Comparison of ENCODE assay signal across 10 mouse cellular contexts in the genomic region with DNA sequence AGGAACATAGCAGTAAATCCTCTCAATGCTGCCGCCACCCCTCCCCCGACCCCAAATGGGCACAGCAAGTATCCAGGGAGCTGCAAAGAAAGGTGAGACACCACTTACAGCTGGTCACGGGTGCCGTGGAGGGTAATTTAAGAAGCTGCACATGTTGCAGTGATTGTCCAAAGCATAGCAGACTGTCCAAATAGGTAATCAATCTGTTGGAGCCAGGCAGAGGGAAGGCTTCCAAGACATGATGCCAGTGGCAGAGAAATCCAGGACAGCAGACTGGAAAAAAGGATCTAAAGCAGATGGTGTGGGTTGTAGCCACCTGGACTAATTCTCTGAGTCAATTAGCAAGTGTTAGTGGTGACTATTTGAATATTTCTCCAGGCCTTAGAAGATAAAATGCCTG.
DNase-seq lines count a peak whose midpoint lies in the region; ATAC-seq and TF ChIP-seq lines count a peak whose summit lies in the region.
"Had no signal": no experiment of that assay in that cellular context is flagged by ENCODE, and none has a peak within 500 bp of the region (broad histone marks: within the 10 kb centered on the region; RNA-seq: fewer than 3 reads in every experiment).

No protein-coding gene starts in this region.

- H3K4me2 ChIP-seq in hindbrain, embryonic 12.5 days (replicated peaks): no peak overlapping the region
- H3K4me2 ChIP-seq in forebrain, postnatal 0 days (ENCODE audit: low read depth): no peak overlapping the region
- H3K4me2 ChIP-seq in neural tube, embryonic 13.5 days: no peak overlapping the region
- H3K4me2 ChIP-seq: liver, embryonic 11.5 days had no signal

- H3K4me3 ChIP-seq in hindbrain, embryonic 10.5 days: no peak overlapping the region
- H3K4me3 ChIP-seq in hindbrain, embryonic 12.5 days: no peak overlapping the region
- H3K4me3 ChIP-seq in cerebellum, adult 2 months (replicated peaks; ENCODE audit: insufficient read depth, low read depth, low read length): no peak overlapping the region
- H3K4me3 ChIP-seq in forebrain, postnatal 0 days (ENCODE audit: low read depth, low read length): no peak overlapping the region
- no peak overlapping the region for H3K4me3 ChIP-seq in neural tube, embryonic 13.5 days
- H3K4me3 ChIP-seq: midbrain, embryonic 10.5 days had no signal

- WGBS in hindbrain, embryonic 10.5 days: 76% methylated on average over 4 of the region's 4 CpGs
- 70% methylated on average over 4 of the region's 4 CpGs for WGBS in hindbrain, embryonic 12.5 days
- 2% methylated on average over 4 of the region's 4 CpGs for WGBS in cerebellum, adult 2 months
- WGBS in forebrain, postnatal 0 days: 54% methylated on average over 4 of the region's 4 CpGs
- WGBS in neural tube, embryonic 13.5 days: 43% methylated on average over 4 of the region's 4 CpGs

- no peak overlapping the region for H3K27ac ChIP-seq in hindbrain, embryonic 10.5 days
- H3K27ac ChIP-seq in hindbrain, embryonic 12.5 days: no peak overlapping the region
- H3K27ac ChIP-seq in cerebellum, adult 2 months (ENCODE audit: insufficient read depth, low read length): no peak overlapping the region
- H3K27ac ChIP-seq in forebrain, postnatal 0 days (ENCODE audit: low read depth, low read length): no peak overlapping the region
- H3K27ac ChIP-seq in neural tube, embryonic 13.5 days (replicated peaks): no peak overlapping the region
- H3K27ac ChIP-seq: midbrain, embryonic 10.5 days had no signal

- H3K36me3 ChIP-seq in hindbrain, embryonic 10.5 days: no peaks in the 10 kb centered on the region
- no peaks in the 10 kb centered on the region for H3K36me3 ChIP-seq in hindbrain, embryonic 12.5 days
- no peaks in the 10 kb centered on the region for H3K36me3 ChIP-seq in forebrain, postnatal 0 days (ENCODE audit: insufficient read depth)
- no peaks in the 10 kb centered on the region for H3K36me3 ChIP-seq in neural tube, embryonic 13.5 days
- H3K36me3 ChIP-seq: midbrain, embryonic 10.5 days had no signal

- no peak overlapping the region for H3K9ac ChIP-seq in hindbrain, embryonic 12.5 days
- no peak overlapping the region for H3K9ac ChIP-seq in forebrain, postnatal 0 days
- no peak overlapping the region for H3K9ac ChIP-seq in neural tube, embryonic 13.5 days

- TF ChIP-seq CTCF in cerebellum, adult 2 months (IDR thresholded peaks at IDR 0.05; ENCODE audit: borderline replicate concordance, insufficient read depth, low read depth, low read length): no peak
- no peak for TF ChIP-seq CTCF in forebrain, postnatal 0 days (IDR thresholded peaks at IDR 0.05; ENCODE audit: low read depth)

- no peaks in the 10 kb centered on the region for H3K4me1 ChIP-seq in hindbrain, embryonic 10.5 days (replicated peaks)
- H3K4me1 ChIP-seq in hindbrain, embryonic 12.5 days: no peaks in the 10 kb centered on the region
- peaks cover 2% of the 10 kb centered on the region; the same call in 1 of the 2 replicates for H3K4me1 ChIP-seq in cerebellum, adult 2 months (ENCODE audit: control insufficient read depth, insufficient read depth, low read length)
- no peaks in the 10 kb centered on the region for H3K4me1 ChIP-seq in forebrain, postnatal 0 days (ENCODE audit: insufficient read depth)
- H3K4me1 ChIP-seq in neural tube, embryonic 13.5 days (replicated peaks): peaks cover 4% of the 10 kb centered on the region; the same call in 1 of the 2 replicates
- H3K4me1 ChIP-seq: midbrain, embryonic 10.5 days had no signal

- no peak for TF ChIP-seq POLR2A in cerebellum, adult 2 months (IDR thresholded peaks at IDR 0.05; ENCODE audit: borderline replicate concordance, insufficient read depth, low read length)

- no peaks in the 10 kb centered on the region for H3K9me3 ChIP-seq in hindbrain, embryonic 10.5 days
- H3K9me3 ChIP-seq in hindbrain, embryonic 12.5 days (replicated peaks): no peaks in the 10 kb centered on the region
- no peaks in the 10 kb centered on the region for H3K9me3 ChIP-seq in forebrain, postnatal 0 days (ENCODE audit: low read length)
- H3K9me3 ChIP-seq in neural tube, embryonic 13.5 days: no peaks in the 10 kb centered on the region
- H3K9me3 ChIP-seq: midbrain, embryonic 10.5 days had no signal

- DNase-seq in hindbrain, embryonic 10.5 days (ENCODE audit: low spot score): peak; percentile 7
- peak; percentile 86 to 94 for DNase-seq in cerebellum, adult 2 months
- peak; percentile 47 for DNase-seq in forebrain, postnatal 0 days
- DNase-seq in lung, adult 18-20 months: no peak
- no peak for DNase-seq in kidney, adult 9 months
- DNase-seq in urinary bladder, adult 2 months (ENCODE audit: low spot score): no peak

- ATAC-seq in hindbrain, embryonic 12.5 days (ENCODE audit: low FRiP score): no peak
- peak; percentile 38 for ATAC-seq in forebrain, postnatal 0 days
- 0 out of 2 replicates have a peak, but pooled peaks have one; percentile 27 for ATAC-seq in neural tube, embryonic 13.5 days (ENCODE audit: low read depth)

- no peaks in the 10 kb centered on the region for H3K27me3 ChIP-seq in hindbrain, embryonic 10.5 days (ENCODE audit: insufficient read depth, poor library complexity, severe bottlenecking)
- H3K27me3 ChIP-seq in hindbrain, embryonic 12.5 days: no peaks in the 10 kb centered on the region
- no peaks in the 10 kb centered on the region for H3K27me3 ChIP-seq in cerebellum, adult 2 months (ENCODE audit: control insufficient read depth, insufficient read depth, low read length)
- H3K27me3 ChIP-seq in forebrain, postnatal 0 days (ENCODE audit: insufficient read depth, low read length): no peaks in the 10 kb centered on the region
- no peaks in the 10 kb centered on the region for H3K27me3 ChIP-seq in neural tube, embryonic 13.5 days

Comparison
In these comparisons a context has a peak if more than half of its experiments do, and no peak if none do; other contexts are left out.
1. DNase-seq: peak in hindbrain, embryonic 10.5 days (single experiment), cerebellum, adult 2 months (2 of 2) and forebrain, postnatal 0 days (single experiment); none in lung, adult 18-20 months (0 of 2), kidney, adult 9 months (single experiment) and urinary bladder, adult 2 months (single experiment).